Mouse (Mus musculus) right cerebral cortex, postnatal 4 days (tissue): ENCODE results near the gene Tbx18.
A peak's percentile ranks its signal among the peaks of the same experiment; 100 is the strongest.

Experiments used
- DNase-seq: peaks from one replicate; pipeline ENCODE4 v3.0.0-alpha.2; 2022

The Tbx18 gene

DNA sequence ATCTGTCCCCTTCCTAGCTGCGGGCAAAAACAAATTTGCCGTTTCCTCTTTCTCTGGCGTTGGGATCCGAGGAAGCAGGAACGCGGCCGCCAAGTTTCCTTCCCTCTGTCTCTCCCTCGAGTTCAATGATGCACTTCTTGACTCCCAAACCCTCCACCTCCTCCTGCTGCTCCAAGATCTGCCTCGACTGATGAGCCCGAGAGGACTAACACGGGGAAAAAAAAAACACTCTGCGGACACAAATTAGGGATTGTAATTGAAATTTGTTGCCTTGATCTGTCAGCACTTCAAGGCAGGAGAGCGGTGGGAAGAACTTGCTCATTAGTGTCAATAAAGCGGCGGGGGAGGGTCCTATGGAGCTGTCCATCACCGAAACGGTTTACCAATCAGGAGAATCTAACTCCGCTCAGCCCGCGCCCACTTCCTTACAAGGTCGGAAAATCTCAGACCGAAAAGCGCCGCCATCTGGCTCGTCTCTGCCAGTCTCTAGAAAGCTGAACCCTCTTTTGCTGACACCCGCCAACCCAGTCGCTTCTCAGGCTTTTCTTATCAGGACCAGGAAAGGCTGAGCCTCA is at the start of gene Tbx18:
Gene Tbx18, minus strand, starts transcription at position 300 of the 575 bp plus-strand sequence.
- DNase-seq: peak; percentile 68

DNA sequence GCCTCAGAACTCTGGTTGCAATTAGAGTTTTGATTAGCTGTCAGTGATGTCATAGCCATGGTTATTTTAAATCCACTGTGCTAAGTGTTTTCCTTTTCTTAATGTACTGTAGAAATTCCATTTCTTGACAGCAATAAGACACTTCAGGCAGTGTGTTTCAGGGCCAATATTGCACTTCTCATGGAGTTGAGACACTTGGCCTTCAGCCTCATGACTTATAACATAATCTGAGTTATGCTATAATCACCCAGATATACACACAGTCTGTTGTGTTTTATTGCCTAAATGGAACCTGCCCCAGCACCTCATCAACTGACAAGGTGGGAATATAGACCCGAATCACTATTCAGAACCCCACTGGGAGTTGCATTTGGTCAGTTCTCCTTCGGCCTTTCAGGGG is 42.9 kb upstream of the Tbx18 start:
- DNase-seq: no peak

DNA sequence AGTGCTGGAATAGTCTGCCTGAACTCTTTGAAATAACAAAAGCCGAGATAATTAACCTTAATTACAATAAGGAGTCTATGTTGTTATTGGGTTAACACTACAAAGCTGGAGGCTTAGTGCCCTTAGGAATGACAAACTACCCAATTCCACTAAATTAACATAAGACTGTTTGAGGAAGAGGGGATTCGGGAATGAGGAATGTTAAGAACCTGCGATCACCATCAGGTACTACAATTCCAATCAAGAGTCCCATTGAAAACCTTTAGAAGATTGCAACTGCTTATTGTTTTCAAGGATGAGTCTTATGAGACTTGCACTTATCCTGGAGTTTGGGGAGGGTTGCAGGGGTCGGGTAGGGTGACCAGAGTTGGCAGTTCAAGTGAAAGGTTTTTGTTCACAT is 24.6 kb upstream of the Tbx18 start:
- no peak for DNase-seq

DNA sequence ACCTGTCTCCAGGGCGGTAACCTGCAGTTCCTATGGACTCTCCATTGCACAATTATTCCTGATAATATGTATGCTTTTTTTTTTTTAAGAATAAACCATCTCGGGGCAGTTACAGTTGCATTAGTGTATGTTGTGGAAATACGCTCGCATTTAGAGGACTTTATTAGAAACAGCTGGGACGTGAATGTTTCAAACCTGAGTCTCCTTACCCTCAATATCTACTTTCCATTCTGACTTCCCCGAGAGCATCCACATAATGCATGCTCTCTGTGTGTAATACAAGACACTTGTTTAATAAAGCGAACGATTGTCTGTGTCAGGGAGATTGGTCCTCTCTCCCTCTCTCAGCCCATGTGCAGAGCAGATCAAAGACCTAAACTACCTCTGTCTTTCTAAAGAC is 10.5 kb upstream of the Tbx18 start:
- DNase-seq: no peak

DNA sequence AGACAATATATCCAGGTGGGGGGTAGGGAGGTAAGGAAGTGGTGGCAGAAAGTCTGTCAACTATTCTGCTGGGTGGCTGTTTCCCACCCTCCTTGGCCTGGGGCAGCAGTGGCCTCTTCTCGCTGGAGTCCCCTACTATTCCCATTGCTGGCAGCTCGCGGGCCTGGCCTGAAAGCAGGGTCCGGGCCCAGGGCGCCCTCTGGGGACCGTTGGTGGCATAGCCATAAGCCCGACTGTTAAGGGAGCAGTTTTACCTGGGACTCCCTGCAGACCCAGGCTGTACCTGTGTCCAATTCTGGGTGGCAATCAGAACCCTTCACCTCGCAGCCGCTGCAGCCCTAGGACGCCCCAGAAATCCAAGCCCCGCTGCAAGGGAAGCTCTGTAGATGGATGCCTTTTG is 9.6 kb upstream of the Tbx18 start:
- peak; percentile 71 for DNase-seq

DNA sequence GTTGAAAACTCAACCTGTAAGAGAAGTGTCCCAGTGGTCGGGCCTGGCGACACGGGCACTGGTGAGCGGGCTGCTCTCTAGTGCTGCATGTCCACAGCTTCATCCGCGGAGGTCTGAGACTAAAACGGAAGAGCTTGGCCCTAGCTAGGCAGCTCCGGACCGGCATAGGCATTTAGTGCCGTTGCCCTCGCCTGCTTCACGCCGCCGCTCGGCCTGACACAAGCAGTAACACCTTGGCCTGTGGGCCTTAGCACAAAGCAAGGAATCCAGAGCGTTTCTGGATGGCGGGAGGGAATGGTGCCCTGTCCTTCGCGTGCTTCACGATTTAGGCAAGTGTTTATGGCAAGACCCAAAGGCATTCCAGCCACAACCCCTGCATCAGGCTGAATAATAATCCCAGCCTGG is 9.2 kb upstream of the Tbx18 start:
- DNase-seq: peak; percentile 15

DNA sequence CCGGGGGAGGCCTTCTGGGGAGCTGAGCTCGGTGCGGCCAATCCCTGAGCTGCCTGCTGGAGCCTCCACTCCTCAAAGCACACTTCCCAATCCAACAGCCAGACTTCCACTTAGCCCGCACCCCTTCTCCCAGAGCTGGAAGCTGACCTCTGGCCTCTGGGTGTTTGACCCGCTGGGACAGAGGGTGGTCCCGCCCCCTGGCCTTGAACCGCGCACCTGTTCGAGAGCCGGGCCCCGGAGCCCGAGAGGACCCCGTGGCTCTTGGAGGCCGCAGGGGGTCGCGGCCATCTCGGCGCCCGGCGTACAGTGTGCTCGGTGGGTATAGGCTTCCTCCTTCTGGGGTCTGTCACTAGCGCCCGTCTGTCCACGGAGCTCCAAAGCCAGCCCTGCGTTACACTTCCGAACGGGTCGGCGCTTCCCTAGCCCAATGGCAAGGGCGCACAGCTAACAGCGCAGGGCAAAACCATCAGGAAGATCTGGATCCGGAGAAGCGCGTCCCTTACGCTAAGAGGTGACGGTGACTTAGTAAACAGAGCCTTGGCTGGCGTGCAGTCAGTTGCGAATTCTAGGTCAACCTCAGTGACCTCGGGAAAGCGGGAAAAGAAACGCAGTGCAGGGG is 8.6 kb upstream of the Tbx18 start:
- DNase-seq: peak; percentile 11

DNA sequence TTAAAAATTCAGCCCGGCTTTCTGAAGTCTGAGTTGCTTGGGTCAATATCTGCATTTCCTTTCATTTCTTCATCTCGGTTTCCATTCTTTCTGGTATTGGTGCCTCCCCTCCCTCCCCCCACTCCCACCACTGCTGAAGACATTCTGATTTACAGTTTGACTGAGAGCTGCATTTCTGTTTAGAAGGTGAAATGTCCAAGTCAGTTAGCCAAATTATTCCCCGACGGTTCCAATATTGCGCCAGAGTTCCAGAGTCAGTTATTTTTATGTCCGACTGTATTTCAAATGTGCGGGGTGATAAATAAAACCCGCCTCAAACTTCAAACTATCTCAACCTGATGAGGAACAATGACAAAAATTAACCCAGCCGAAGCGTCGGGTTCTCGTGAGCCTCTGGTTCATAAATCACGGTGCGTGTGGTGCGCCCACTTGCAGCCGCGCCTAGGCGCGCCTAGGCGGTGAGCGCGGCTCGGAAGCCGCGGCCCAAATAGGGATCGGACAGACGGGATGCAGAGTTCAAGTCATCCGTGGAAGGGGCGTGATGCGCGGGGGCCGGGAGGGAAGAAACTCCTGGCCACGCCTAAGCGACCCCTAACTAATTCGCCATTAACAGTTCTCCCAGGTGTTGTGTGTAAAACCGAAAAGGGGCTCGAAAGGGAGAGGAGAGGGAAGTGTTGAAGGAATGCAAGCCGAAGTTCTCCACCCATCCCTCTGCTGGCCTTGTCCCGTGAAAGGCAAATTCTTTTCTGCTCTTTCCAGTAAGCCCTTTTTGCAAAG is 7.9 kb upstream of the Tbx18 start:
- no peak for DNase-seq

DNA sequence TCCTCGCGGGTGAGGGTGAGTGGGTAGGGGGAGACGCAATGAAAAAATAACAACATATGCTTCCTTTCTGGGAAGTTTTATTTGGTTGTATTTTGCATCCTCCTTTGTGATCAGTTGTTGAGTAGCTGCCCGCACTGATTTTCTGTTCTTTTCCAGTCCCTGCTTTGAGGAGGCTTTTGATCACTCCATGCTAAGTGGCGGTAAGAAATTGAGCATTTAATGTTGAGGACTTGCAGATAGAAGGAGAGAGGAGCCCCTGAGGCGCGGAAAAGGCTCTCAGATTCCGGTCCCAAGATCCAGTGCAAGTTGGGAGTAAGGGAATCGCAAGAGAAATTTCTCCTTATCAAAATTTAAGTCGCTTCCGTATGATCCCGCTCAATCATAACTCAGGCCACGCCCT is 7.1 kb upstream of the Tbx18 start:
- DNase-seq: no peak

DNA sequence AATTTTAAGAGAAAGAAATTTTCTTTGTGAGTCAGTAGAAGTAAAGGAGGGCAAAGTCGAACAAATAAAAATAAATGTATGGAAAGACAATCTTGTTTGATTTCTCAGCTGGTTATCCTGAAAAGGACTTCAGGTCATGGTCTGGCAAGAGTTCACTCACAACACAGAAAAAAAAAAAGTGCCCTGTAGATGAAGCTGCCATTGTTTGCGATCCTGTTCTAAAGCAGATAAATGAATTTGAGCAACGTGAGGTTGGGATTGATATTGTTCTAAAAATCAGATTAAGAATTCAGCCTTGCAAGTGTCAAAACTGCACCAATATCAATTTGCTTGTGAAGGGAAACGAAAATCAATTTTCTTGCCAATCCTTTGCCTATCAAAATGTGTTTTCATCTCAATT is 6.2 kb upstream of the Tbx18 start:
- no peak for DNase-seq

DNA sequence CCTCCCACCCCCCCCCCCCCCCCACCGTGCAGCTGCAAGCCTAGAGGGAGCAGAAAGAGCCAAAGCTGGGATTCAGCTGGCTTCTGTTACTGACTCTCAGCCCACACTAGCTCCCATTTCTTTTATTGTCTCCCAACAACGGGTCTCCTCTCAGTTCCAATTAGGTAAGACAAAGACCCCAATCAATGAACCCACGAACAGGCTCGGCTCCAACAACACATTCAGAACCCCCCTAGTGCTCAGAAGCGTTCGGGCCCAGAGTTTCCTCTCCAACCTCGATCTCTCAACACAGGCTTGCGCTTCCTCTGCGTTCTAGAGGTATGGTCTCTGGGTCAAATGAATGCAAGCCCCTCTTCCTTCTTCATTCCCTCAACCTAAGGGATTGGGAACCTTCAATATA is 4.0 kb upstream of the Tbx18 start:
- DNase-seq: no peak

DNA sequence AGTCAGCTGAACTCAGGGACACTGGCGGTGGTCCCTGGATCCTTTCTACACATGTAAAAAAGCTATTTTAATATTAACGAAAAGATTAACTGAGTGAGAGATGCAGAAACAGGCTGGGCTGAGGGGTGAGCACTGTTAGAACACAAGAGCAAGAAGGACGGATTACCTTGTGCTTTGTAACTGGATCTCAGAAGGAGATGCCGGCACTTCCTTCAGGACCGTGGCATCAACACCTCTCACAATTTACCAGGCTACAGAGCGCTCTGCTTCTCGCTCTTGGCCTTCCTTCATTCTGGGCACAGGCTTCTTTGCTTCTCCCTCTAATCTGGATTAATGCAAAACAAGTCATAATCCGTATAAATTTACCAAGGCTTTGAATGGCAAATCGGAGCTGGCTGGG is 3.6 kb upstream of the Tbx18 start:
- no peak for DNase-seq

DNA sequence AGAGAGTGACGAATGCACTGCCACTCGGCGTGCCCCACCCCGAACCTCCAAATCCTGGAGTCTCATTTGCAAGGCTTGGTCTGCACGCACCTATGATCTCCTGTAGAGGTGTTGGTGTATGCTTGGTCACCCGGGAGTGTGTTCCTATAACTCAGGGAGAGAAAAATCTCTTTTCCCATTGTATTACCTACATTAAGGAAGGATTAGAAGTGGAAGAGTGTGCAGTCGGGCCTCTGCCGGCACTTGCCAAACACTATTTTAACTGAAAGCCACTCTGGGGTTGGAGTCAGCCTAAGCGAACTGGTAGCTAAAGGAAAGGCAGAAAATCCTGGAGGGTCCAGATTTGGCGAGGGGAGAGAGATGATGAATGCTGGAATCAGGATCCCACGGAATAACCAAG is 2.7 kb upstream of the Tbx18 start:
- DNase-seq: no peak

DNA sequence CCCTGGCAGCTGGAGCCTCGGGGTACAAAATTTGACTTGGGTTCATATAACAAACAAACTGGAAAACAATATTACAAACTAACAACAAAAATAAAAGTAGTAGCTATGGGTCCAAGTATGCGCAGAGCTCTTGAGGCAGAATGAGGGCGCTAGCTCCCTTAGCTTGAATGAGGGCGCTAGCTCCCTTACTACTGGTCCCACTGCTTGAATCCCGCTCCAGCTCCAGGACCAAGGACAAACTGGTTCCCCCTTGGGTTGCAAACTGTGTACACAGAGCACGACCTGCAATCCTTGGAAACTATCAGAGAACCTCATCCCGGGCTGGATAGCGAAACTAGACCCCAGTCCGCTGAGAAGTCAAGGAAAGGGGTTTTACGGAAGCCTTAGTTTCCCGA is 2.2 kb upstream of the Tbx18 start:
- DNase-seq: no peak

DNA sequence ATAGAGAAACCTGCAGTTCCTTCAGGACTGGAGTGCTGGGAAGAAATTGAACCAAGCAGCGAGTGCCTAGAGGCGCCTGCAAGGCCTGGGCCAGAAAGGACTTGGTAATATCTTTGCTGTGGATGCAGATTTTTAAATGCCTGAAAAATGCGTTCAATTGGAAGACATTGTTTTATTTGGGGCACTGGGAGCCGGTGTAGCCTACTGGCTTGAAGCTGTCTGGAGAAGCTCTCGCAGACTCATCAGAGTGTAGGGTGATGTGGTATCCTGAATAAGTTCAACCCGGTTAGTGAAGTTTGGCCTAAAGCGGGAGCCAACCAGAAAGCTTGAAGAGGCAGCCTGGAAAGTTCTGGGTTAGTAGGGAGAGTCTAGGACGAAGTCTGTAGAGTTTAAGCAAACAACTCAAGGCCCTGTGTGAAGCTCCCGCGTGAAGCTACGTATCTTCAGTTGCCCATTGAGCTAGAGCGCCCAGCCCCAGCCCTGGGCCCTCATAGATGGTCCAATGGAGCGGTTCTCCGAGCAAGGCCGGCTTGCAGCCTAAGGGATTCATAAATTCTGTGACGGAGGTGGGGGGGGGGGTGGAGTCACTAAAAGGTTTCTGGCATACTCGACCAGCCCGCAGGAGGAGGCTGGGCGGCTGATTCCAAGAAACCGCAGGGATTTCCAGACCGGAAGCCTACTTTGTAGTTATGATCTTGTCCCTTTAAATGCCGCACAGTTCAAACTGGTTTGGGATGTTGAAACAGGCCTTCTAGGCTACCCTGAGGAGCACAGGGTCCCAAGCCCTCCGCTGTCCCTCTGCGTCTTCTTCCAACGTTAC is 1.6 kb upstream of the Tbx18 start:
- no peak for DNase-seq

DNA sequence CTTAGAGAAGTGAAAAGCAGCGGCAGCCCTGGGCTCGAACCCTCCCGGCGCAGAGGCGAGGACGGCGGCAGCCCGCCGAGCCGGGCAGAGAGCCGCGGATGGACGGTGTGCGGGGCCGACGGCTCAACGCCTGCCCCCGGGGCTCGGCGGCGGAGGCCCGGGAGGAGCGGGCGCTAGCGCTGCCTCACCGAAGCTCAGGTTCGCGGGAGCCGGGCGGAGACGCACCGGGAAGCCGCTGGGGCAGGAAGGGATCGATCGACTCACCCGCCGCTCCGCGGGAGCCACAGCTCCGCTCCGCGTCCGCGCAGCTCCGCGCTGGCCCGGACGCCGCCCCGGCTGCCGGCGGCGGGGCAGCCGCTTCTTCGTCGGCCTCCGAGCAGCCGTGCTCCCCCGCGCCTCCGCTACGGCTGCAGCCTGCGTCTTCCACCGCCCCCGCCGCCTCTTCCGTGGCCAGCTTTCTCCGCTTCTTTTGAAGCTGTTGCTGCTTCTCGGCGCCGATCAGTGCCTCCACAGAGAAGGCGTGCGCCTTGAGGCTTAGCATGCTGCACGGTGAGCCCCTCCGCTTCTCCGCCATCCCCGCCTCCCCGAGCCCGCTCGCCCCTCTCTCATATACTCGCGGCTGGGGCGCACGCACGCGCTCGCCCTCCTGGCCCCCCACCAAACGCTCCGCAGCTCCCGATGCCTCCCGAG is 644 bp downstream of the Tbx18 start:
- DNase-seq: peak; percentile 48

DNA sequence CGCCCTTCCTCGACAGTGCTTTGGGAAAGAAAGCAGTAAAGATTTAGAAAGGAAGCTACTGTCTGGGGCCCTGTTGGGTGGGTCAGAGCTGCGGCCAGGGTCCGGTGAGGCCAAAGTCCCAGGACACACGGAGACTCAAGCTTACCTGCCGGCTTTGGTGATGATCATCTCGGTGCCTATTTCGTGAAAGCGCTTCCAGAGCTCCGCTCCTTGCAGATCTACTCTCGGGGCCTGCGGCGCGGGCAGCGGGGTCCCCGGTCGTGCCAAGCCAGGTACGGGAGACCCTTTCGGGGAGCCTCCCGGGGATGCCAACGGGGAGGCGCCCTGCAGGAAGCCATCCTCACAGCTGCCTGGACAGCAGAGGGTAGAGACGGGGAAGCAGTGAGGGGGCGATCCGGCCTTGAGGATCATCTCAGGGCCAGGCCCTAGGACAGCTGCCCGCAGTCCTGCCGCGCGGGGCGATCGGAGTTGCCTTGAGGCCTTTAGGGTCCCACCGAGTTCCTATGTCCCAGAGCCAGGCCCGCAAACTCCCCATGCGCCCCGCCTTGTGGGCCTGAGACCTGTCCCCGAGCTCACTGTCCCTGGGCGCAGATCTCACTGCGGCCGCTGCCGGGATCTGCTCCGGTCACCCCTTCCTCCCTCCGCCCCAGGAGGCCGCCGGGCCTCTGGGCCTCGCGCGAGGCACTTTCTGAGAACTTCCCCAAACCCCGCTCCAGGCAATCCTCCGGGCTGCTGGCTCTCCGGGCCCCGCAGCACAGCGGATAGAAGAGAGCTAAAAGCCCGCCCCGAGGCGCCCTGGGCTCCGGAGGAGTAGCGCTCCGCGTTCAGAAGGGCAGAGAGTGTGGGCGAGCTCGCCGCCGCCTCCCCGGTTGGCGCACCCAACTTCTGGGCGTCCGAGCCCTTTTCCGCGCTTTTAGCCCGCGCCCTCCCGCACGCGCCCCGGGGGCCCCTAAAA is 1.5 kb downstream of the Tbx18 start:
- DNase-seq: peak; percentile 22

DNA sequence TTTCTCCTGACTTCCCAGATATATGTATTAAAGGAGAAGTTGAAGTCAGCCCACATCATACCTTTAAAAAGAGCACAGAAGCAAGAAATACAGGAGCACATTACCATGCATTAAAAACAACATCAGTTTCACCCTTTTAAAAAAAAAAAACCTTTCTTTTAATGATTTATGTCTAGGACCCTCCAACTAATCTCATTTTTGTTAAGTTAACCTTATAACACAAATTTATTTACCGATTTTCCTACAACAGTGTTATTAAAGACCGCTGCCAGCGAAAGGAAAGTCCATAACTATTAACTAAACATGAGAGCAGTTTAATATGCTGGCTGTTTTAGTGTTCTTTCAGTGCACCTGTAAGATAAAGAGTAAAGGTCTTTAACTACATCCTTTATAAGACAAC is 3.0 kb downstream of the Tbx18 start:
- DNase-seq: no peak

DNA sequence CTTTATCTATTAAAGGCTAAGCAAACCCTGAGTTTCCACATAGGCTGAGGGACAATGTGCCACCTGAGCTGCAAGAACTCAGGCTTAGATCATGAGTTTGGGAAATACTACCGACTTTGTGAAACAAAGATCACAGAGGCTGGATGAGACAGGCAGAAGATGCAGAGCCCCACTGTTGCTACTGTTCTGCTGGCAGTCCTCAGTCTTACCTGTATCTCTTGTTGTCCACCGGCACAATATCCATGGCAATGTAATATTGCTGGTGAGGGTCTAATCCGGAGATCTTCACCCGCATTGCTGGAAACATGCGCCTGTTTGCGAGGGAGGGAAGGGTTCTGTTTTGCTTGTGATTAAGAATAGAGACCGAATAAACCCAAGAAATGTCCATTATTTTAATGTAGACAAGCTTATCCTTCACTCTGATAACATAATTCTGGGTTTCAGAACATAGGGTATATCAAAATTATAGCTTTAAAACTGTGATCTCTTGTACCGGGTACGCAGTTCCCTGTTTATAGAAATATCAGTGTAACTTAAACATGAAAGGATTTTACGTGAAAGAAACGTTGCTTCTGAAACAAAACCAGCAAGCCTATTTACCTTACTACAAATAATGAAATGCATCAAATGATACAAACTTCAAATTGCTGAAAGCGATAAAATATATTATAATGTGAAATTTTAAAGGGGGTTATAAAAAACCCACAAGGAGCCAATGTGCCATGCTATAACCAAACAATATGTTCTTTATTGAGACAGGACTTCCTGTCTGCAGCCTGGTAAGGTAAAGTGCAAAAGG is 3.7 kb downstream of the Tbx18 start:
- no peak for DNase-seq

DNA sequence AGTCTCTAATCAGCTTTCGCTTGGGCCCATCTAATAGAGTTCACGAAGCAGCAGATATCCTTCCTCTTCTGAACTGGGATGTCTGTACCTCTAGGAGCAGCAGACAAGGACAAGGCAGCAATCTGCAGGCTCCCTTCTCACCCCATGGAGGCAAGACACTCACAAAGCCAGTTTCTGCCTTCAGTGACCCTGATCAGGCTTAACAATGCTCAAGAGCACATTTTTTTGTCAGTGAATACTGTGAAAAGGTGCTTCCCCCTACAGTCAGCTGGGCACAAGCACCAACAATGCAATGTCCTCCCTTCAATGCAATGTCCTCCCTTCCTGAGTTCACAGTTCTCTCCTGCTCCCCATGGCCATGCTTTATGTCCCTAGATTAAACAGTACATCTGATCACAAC is 9.3 kb downstream of the Tbx18 start:
- no peak for DNase-seq

DNA sequence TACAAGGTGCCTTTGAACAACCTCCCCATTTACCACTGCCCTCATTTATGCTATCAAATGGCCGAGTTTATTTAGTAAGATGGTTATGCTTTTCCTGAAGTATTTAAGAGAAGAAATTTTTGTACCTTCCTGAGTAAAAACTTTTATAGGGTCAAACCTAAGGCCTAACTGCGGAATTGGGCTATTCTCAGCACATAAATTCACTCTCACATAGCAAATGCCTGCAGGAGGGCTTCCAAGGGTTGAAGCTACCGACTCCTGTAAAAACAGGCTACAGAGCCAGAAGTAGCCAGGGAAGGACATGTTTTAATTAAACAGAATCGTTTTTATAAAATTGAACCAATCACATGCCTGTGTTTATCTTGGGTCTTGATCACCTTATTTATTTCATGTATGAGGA is 20.7 kb downstream of the Tbx18 start:
- no peak for DNase-seq
